Mouse (Mus musculus) midbrain, postnatal 0 days (tissue): Measurements from ENCODE around the gene Gm20075. TPM values are rescaled to one million over a fixed set of nuclear protein-coding genes. Genes with fewer than 3 reads are reported as not detected.

Experiments
- ATAC-seq: fragments of 200-750 bp; cut with Nextera tagmentation; 2 replicates; pipeline ENCODE4 v1.8.0; 2017; ENCODE audit warnings: moderate number of reproducible peaks, mild to moderate bottlenecking, moderate TSS enrichment, moderate library complexity; ENCODE audit not compliant: low FRiP score
- DNase-seq: peaks from one replicate; pipeline ENCODE4 v3.0.0-alpha.2; 2015; ENCODE audit warnings: low spot score
- H3K27ac ChIP-seq: fragments of 300-500 bp; sonication (generic); 2 replicates; pipeline ENCODE4 v1.5.1; 2014; ENCODE audit warnings: low read depth, mild to moderate bottlenecking, low read length, mixed read lengths
- H3K27me3 ChIP-seq: fragments of 300-500 bp; sonication (generic); 2 replicates; pipeline ENCODE4 v1.6.1; 2014; ENCODE audit warnings: low read length, control low read depth, mixed read lengths; ENCODE audit not compliant: insufficient read depth
- H3K36me3 ChIP-seq: fragments of 300-500 bp; sonication (generic); 2 replicates; pipeline ENCODE4 v1.6.1; 2014; ENCODE audit warnings: low read length, control low read depth, mixed read lengths; ENCODE audit not compliant: insufficient read depth
- H3K4me1 ChIP-seq: fragments of 300-500 bp; sonication (generic); 2 replicates; pipeline ENCODE4 v1.6.1; 2014; ENCODE audit warnings: mild to moderate bottlenecking, control low read depth, antibody characterized with exemption, low read length, mixed read lengths; ENCODE audit not compliant: insufficient read depth
- H3K4me2 ChIP-seq: fragments of 300-500 bp; sonication (generic); 2 replicates; pipeline ENCODE4 v1.6.1; 2014; ENCODE audit warnings: low read depth, mild to moderate bottlenecking, low read length, mixed read lengths; ENCODE audit not compliant: poor library complexity, severe bottlenecking
- H3K4me3 ChIP-seq: fragments of 300-500 bp; sonication (generic); 2 replicates; pipeline ENCODE4 v1.5.1; 2014; ENCODE audit warnings: low read depth, mild to moderate bottlenecking, low read length, moderate library complexity
- H3K9ac ChIP-seq: fragments of 300-500 bp; sonication (generic); replicated peaks from 2 replicates; pipeline ENCODE4 v1.6.1; 2014; ENCODE audit warnings: mild to moderate bottlenecking, low read length, moderate library complexity, mixed read lengths; ENCODE audit not compliant: poor library complexity, severe bottlenecking
- H3K9me3 ChIP-seq: fragments of 300-500 bp; sonication (generic); 2 replicates; pipeline ENCODE4 v1.6.1; 2016; ENCODE audit warnings: low read length, control low read depth
- CTCF ChIP-seq: IDR thresholded peaks from 2 replicates; pipeline ENCODE4 v1.5.1; 2016; ENCODE audit warnings: antibody characterized with exemption, mild to moderate bottlenecking
- WGBS: fragments of 180-500 bp; shearing (Covaris S2); extraction: QIAGEN DNeasy Blood & Tissue Kit; methylation state at CpG from one replicate; pipeline ENCODE4 v1.1.7; 2014; 5-methylcytosine and 5-hydroxymethylcytosine counted together
- polyA plus RNA-seq: library from polyadenylated mRNA; unstranded; fragments of >200 nt; fragmentation: Nextera tagmentation; extraction: Ambion mirVana; gene quantifications from 2 replicates; pipeline ENCODE4 v1.2.1, GENCODE M21; 2015
- total RNA-seq: library from RNA; depleted of rRNA; stranded (reverse); fragments of >200 nt; gene quantifications from 2 replicates; pipeline ENCODE4 v1.2.3, GENCODE M21; 2014; rRNA removed

Gene Gm20075
- total and polyA plus RNA-seq, 2 experiments from 2014 or later = 4.5 to 11.3 TPM

DNA sequence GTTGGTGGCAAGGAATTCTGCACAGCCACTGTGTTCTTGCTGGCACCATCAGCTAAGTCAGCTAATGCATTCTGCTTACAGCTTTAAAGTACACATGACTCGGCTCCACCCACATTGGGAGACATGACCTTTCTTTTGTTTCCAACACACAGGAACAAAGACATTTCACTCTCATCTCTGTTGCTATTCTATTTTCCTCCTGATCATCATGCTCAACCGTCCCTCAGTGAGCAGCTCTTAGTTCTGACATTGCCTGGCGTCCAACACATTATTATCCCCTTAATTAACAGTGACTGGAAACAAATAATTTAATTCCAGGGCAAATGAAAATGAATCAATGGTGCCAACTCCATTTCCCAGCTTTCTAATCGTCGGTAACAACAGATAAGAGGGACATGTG is 35.8 kb downstream of the Gm20075 start:
- Histone ChIP-seq H3K9me3 (no peaks in the 10 kb centered on the region), H3K4me1 (no peaks in the 10 kb centered on the region), H3K9ac (no peak overlapping the region), H3K4me2 (no peak overlapping the region), H3K36me3 (no peaks in the 10 kb centered on the region), H3K27me3 (no peaks in the 10 kb centered on the region), H3K4me3 (no peak overlapping the region), H3K27ac (no peak overlapping the region)
- TF ChIP-seq CTCF = no peak
- WGBS = 41% methylated on average over 5 of the region's 5 CpGs
- ATAC-seq (no peak), DNase-seq (peak; percentile 39)

DNA sequence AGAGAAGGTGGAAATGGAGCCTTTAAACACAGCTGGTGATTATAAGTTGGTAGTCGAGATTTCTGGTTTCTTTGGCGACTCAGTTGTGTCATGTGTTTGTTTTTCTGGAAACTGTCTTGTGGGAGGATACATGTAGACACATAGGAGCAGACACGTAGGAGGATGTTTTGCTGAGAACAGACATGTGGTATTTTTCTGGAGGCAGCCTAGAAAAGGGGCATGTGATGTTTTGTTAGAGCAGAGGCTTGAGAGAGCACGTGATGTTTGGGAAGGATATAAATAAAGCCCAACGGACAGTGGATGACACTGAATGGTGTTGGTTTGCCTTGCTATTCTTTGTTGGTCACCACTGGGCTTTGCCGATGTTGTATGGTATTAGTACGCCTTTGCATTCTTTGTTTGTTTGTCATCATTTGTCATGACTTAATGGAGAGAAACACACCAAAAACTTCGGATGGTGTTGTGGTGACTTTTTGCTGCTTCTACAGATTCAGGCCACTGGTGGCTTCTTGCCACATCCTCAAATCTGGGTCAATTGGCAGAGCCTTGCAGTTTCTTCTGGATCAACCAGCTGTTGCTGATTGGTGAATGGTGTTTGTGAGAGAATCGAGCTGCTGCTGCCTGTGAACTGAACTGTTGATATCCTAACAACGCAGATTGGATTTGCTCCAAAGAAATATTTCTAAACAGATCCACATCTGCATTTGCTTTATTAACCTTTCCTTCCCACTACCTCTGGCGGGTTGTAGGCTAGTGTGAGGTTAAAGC is 40.7 kb downstream of the Gm20075 start:
- Histone ChIP-seq H3K4me3 (no peak overlapping the region), H3K27me3 (no peaks in the 10 kb centered on the region), H3K36me3 (no peaks in the 10 kb centered on the region), H3K4me1 (no peaks in the 10 kb centered on the region), H3K4me2 (no peak overlapping the region), H3K27ac (no peak overlapping the region), H3K9me3 (no peaks in the 10 kb centered on the region), H3K9ac (no peak overlapping the region)
- DNase-seq = no peak
- TF ChIP-seq CTCF = no peak
- 86% methylated on average over 11 of the region's 11 CpGs for WGBS
- ATAC-seq = no peak

DNA sequence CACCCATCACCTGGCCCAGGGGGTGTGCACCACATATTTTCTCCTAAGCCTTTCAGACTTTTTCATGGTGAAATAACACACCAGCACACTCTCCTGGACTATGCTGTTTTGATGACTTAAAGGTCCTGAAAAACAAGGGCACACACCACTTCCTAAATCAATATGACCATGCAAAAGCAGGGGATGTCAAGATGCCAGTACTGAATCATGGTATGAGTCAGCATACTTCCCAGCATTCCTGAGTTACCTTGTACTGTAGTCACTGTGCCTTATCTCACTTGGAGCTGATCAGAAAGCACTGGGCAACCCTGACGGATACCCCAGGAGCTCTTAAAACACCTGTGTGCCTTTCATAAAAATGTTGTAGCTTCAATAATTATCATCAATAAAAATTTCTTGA is 41.6 kb downstream of the Gm20075 start:
- 87% methylated on average over 1 of the region's 1 CpGs for WGBS
- no peak overlapping the region for H3K4me2 ChIP-seq
- no peak overlapping the region for H3K9ac ChIP-seq
- no peak for DNase-seq
- no peaks in the 10 kb centered on the region for H3K27me3 ChIP-seq
- H3K9me3 ChIP-seq = no peaks in the 10 kb centered on the region
- no peaks in the 10 kb centered on the region for H3K36me3 ChIP-seq
- no peak for ATAC-seq
- H3K4me3 ChIP-seq = no peak overlapping the region
- no peak for TF ChIP-seq CTCF
- H3K27ac ChIP-seq = no peak overlapping the region
- H3K4me1 ChIP-seq = no peaks in the 10 kb centered on the region

DNA sequence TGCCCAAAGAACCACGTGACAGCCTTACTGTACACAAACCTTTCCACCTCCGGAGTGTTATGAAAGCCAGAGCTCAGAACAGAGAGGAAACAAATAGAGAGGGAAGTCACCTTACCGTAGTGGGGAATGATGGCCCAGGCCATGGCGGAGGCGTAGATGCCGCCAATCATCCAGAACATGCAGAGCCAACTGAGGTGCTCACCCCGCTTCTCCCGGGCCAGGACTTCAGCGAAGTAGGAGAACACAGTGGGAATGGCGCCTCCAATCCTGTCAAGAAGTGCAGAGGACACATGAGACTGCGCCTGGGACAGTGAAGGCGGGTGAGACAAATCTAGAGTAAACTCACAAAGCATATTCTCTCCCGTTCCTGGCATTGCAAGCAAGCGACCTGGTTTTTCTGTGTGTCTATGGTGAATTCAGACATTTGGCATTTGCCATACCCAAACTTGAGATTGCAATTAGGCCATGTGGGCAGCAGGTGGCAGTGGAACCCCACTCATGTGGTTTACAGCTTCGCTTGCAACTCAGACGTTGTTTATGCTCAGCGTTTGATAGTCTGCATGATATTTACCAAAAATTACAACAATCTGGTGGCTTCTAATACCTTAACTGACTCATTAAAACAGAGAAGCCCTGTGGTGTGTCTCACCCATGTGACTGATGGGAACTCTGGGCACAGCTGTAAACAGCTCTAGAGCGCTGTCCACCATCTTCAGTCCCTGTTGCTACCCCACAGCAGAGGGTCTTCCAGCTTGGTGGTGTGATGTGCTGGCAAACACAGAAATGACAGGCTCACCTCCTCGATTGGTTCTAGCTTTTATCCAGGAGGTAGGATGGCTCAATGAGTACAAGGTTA is 50.6 kb downstream of the Gm20075 start:
- Histone ChIP-seq H3K27me3 (no peaks in the 10 kb centered on the region), H3K4me2 (no peak overlapping the region), H3K27ac (no peak overlapping the region), H3K4me3 (no peak overlapping the region), H3K4me1 (no peaks in the 10 kb centered on the region), H3K9ac (no peak overlapping the region), H3K9me3 (no peaks in the 10 kb centered on the region), H3K36me3 (no peaks in the 10 kb centered on the region)
- WGBS = 65% methylated on average over 19 of the region's 19 CpGs
- TF ChIP-seq CTCF = peak; percentile 83
- ATAC-seq = no peak
- DNase-seq = peak; percentile 71

Other genes starting within 250 kb of the Gm20075 start
- 5.4 and 5.6 TPM in 2 replicates for gene Iqgap2, start 189.5 kb downstream of the Gm20075 start, total RNA-seq
- gene Iqgap2, start 189.5 kb downstream of the Gm20075 start, polyA plus RNA-seq = 1.8 and 2.0 TPM in 2 replicates
- not detected in 2 replicates for gene Gm17190, start 678 bp upstream of the Gm20075 start, total RNA-seq
- not detected in 2 replicates for gene Gm17190, start 678 bp upstream of the Gm20075 start, polyA plus RNA-seq
- gene Sv2c, start 51.2 kb upstream of the Gm20075 start, total RNA-seq = 24.3 and 25.7 TPM in 2 replicates
- gene Sv2c, start 51.2 kb upstream of the Gm20075 start, polyA plus RNA-seq = 7.8 and 7.9 TPM in 2 replicates